Mouse (Mus musculus) liver, embryonic 16.5 days (tissue): ENCODE data around the gene Unc13d. TPM values are rescaled to one million over a fixed set of nuclear protein-coding genes. Genes with fewer than 3 reads are reported as not detected.
A peak's percentile ranks its signal among the peaks of the same experiment; 100 is the strongest.

Experiments used
- ATAC-seq: fragments of 200-750 bp; cut with Nextera tagmentation; 2 replicates; pipeline ENCODE4 v1.8.0; 2017; ENCODE audit warnings: low read depth, mild to moderate bottlenecking, moderate number of reproducible peaks, moderate library complexity
- H3K27ac ChIP-seq: fragments of 300-500 bp; sonication (generic); 2 replicates; pipeline ENCODE4 v1.5.1; 2014; ENCODE audit warnings: mild to moderate bottlenecking, low read length
- H3K27me3 ChIP-seq: fragments of 300-500 bp; sonication (generic); 2 replicates; pipeline ENCODE4 v1.6.1; 2014; ENCODE audit warnings: low read depth, low read length, mixed read lengths; ENCODE audit not compliant: control insufficient read depth, insufficient read depth
- H3K36me3 ChIP-seq: fragments of 300-500 bp; sonication (generic); 2 replicates; pipeline ENCODE4 v1.6.1; 2014; ENCODE audit warnings: mild to moderate bottlenecking; ENCODE audit not compliant: control insufficient read depth, insufficient read depth
- H3K4me1 ChIP-seq: fragments of 300-500 bp; sonication (generic); 2 replicates; pipeline ENCODE4 v1.6.1; 2014; ENCODE audit warnings: low read depth, low read length, mixed read lengths; ENCODE audit not compliant: control insufficient read depth
- H3K4me2 ChIP-seq: fragments of 300-500 bp; sonication (generic); 2 replicates; pipeline ENCODE4 v1.6.1; 2014; ENCODE audit warnings: low read depth, low read length, mixed read lengths
- H3K4me3 ChIP-seq: fragments of 300-500 bp; sonication (generic); 2 replicates; pipeline ENCODE4 v1.5.1; 2014; ENCODE audit warnings: low read depth, mild to moderate bottlenecking, low read length
- H3K9ac ChIP-seq: fragments of 300-500 bp; sonication (generic); 2 replicates; pipeline ENCODE4 v1.6.1; 2014; ENCODE audit warnings: low read depth, low read length
- H3K9me3 ChIP-seq: fragments of 300-500 bp; sonication (generic); replicated peaks from 2 replicates; pipeline ENCODE4 v1.6.1; 2016; ENCODE audit warnings: low read length; ENCODE audit not compliant: control insufficient read depth
- WGBS: fragments of 180-500 bp; shearing (Covaris S2); extraction: QIAGEN DNeasy Blood & Tissue Kit; methylation state at CpG from one replicate; pipeline ENCODE4 v1.1.7; 2014; ENCODE audit not compliant: insufficient replicate concordance; 5-methylcytosine and 5-hydroxymethylcytosine counted together
- polyA plus RNA-seq: library from polyadenylated mRNA; unstranded; fragments of >200 nt; fragmentation: Nextera tagmentation; extraction: Ambion mirVana; gene quantifications from 2 replicates; pipeline ENCODE4 v1.2.1, GENCODE M21; 2015

Gene Unc13d
- polyA plus RNA-seq, 1 experiment from 2014 or later, result 17.8 TPM

DNA sequence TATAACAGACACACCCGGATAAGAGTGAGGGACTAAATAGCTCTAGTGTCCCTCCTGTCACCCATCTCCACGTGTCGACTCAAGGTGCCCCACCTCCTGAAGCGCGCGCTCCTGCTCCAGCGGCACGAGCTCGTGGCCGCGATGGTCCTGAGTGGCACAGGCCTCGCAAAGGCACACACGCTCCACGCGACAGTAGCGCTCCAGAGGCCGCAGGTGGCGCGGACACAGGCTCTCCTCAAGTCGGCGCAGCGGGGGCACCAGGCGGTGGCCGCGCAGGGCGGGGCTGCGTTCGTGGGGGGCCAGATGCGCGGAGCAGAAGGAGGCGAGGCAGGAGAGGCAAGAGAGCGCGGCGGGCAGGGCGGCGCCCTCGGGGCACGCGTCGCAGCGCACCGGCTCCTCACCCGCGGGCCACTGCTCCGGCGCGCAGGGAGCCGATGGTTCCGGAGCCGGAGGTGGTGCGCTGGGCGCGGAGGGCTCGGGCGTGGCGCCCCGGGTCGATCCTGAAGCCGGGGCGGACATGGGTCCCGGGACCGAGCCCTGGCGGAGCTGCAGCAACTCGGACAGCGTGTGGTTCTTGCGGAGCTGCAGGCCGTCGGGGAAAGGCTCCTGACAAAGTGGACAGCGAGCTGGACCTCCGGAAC is 31.8 kb upstream of the Unc13d start:
- Histone ChIP-seq H3K4me3 (peak overlapping the region; percentile 60), H3K4me1 (peaks cover 36% of the 10 kb centered on the region), H3K4me2 (peak overlapping the region; percentile 59), H3K27me3 (peaks cover 45% of the 10 kb centered on the region), H3K9ac (peak overlapping the region; percentile 61), H3K36me3 (no peaks in the 10 kb centered on the region), H3K27ac (peak overlapping the region; percentile 61; the same call in 1 of the 2 replicates), H3K9me3 (no peaks in the 10 kb centered on the region)
- WGBS, result under 1% methylated on average over 69 of the region's 70 CpGs
- ATAC-seq, result no peak

GRCm38 (mm10) chr11:116108464-116109137 is 30.8 kb upstream of the Unc13d start:
- Histone ChIP-seq H3K4me2 (peak overlapping the region; percentile 59), H3K27ac (no peak overlapping the region), H3K9ac (no peak overlapping the region), H3K9me3 (no peaks in the 10 kb centered on the region), H3K27me3 (peaks cover 45% of the 10 kb centered on the region), H3K36me3 (no peaks in the 10 kb centered on the region), H3K4me3 (peak overlapping the region; percentile 60), H3K4me1 (peaks cover 45% of the 10 kb centered on the region)
- no peak for ATAC-seq
- WGBS, result 25% methylated on average over 23 of the region's 23 CpGs

DNA sequence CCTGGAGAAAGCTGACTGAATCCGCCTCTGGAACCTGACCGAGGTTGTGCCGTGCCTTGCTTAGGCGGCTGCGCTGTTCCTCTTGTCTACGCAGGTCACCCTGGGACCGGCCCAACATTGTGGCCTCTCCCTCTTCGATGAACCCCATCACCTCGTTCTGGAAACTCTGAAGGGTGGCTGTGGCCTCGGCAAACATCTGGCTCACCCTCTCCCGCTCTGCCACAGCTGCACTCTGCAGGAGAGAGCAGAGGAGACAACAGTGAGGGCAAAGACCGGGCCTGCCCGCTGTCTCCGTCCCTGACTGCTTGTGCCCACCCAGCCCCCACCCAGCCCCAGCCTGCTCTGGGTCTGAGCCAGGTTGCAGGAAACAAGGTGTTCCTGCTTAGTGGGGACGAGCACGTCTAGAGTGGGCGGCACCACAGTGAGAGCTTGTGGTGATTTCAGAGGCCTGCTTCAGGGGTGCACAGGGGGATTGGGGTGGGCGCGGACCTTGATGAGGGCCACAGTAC is 30.1 kb upstream of the Unc13d start:
- H3K9ac ChIP-seq, result 0 out of 2 replicates have a peak overlapping the region, but pooled peaks have one; percentile 7
- no peak overlapping the region; the same call in 1 of the 2 replicates for H3K4me3 ChIP-seq
- ATAC-seq, result no peak
- no peaks in the 10 kb centered on the region for H3K36me3 ChIP-seq
- H3K9me3 ChIP-seq, result no peaks in the 10 kb centered on the region
- H3K4me2 ChIP-seq, result peak overlapping the region; percentile 30
- peaks cover 45% of the 10 kb centered on the region for H3K27me3 ChIP-seq
- peaks cover 48% of the 10 kb centered on the region for H3K4me1 ChIP-seq
- no peak overlapping the region for H3K27ac ChIP-seq
- WGBS, result 57% methylated on average over 19 of the region's 19 CpGs

- ATAC-seq, result no peak
- peak overlapping the region; percentile 30; the same call in 1 of the 2 replicates for H3K4me2 ChIP-seq
- no peaks in the 10 kb centered on the region for H3K9me3 ChIP-seq
- H3K4me1 ChIP-seq, result peaks cover 51% of the 10 kb centered on the region
- no peak overlapping the region for H3K27ac ChIP-seq
- H3K27me3 ChIP-seq, result peaks cover 45% of the 10 kb centered on the region
- no peaks in the 10 kb centered on the region for H3K36me3 ChIP-seq
- 42% methylated on average over 14 of the region's 14 CpGs for WGBS
- no peak overlapping the region for H3K4me3 ChIP-seq
- H3K9ac ChIP-seq, result no peak overlapping the region; the same call in 1 of the 2 replicates
Observed at GRCm38 (mm10) chr11:116106963-116107776, 29.4 kb upstream of the Unc13d start.

- Histone ChIP-seq H3K27me3 (peaks cover 41% of the 10 kb centered on the region), H3K36me3 (no peaks in the 10 kb centered on the region), H3K9me3 (no peaks in the 10 kb centered on the region), H3K4me2 (peak overlapping the region; percentile 18; the same call in 1 of the 2 replicates), H3K4me3 (no peak overlapping the region), H3K4me1 (peaks cover 59% of the 10 kb centered on the region), H3K27ac (no peak overlapping the region), H3K9ac (no peak overlapping the region)
- 32% methylated on average over 32 of the region's 32 CpGs for WGBS
- ATAC-seq, result no peak
Observed at GRCm38 (mm10) chr11:116106154-116106962, 28.6 kb upstream of the Unc13d start.

DNA sequence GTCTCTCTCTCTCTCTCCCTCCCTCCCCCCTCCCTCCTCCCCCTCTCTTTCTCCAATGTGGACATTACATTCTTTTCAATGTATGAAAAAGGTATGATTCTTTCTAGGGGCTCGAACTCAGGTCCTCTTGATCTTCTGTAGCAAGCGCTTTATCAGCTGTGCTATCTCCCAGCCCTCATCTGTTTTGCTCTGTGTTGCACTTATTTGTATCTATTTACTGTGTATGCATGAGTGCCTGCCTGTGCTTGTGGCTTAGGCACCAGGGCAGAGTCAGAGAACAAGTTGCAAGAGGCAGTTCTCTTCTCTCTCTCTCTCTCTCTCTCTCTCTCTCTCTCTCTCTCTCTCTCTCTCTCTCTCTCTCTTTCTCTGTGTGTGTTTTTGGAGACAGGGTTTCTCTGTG is 27.3 kb upstream of the Unc13d start:
- Histone ChIP-seq H3K27ac (no peak overlapping the region), H3K4me3 (no peak overlapping the region), H3K4me2 (no peak overlapping the region), H3K9ac (no peak overlapping the region), H3K27me3 (peaks cover 30% of the 10 kb centered on the region), H3K9me3 (no peaks in the 10 kb centered on the region), H3K36me3 (no peaks in the 10 kb centered on the region), H3K4me1 (peaks cover 69% of the 10 kb centered on the region)
- 64% methylated on average over 2 of the region's 2 CpGs for WGBS
- ATAC-seq, result no peak

GRCm38 (mm10) chr11:116104006-116104646 is 26.4 kb upstream of the Unc13d start:
- WGBS, result 29% methylated on average over 14 of the region's 14 CpGs
- no peak overlapping the region for H3K4me3 ChIP-seq
- no peak overlapping the region for H3K4me2 ChIP-seq
- peak; percentile 69 for ATAC-seq
- H3K9me3 ChIP-seq, result no peaks in the 10 kb centered on the region
- H3K9ac ChIP-seq, result no peak overlapping the region
- no peaks in the 10 kb centered on the region for H3K36me3 ChIP-seq
- H3K27ac ChIP-seq, result peak overlapping the region; percentile 71
- H3K27me3 ChIP-seq, result peaks cover 21% of the 10 kb centered on the region
- H3K4me1 ChIP-seq, result peaks cover 71% of the 10 kb centered on the region

DNA sequence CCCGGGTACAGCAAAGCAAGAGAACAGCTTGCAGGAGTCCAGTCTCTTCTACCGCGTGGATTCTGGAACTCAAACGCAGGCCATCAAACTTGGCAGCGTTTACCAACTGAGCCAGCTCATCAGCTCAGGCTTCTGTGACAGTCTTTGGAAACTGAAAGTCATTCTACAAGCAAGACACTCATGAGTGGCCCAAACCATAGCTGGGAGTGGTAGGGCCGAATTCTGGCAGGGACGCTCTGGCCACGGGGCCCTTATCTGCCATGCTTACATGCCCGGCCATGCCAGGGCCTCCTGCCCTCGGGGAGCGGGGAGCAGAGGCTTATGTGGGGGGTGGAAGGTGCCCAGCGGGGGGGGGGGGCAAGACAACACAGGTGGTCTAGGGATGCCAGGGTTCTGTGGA is 25.8 kb upstream of the Unc13d start:
- no peak for ATAC-seq
- Histone ChIP-seq H3K27ac (no peak overlapping the region; the same call in 1 of the 2 replicates), H3K9ac (no peak overlapping the region), H3K27me3 (peaks cover 15% of the 10 kb centered on the region), H3K4me1 (peaks cover 72% of the 10 kb centered on the region), H3K36me3 (no peaks in the 10 kb centered on the region), H3K9me3 (no peaks in the 10 kb centered on the region), H3K4me2 (no peak overlapping the region), H3K4me3 (no peak overlapping the region)
- WGBS, result 56% methylated on average over 12 of the region's 12 CpGs
